Mouse (Mus musculus): ENCODE measurements around the gene Eipr1.

- no peak for TF ChIP-seq HCFC1 (IDR thresholded peaks at IDR 0.05; ENCODE audit: borderline replicate concordance, insufficient read depth, low read length)
- TF ChIP-seq ZC3H11A (IDR thresholded peaks at IDR 0.05; ENCODE audit: borderline replicate concordance, low read depth, low read length) = no peak
These were observed 18.4 kb downstream of the Eipr1 start for GRCm38 (mm10) chr12:28769953-28770352.
